Mouse (Mus musculus) hindbrain, embryonic 14.5 days (tissue): ENCODE measurements at regions not wholly inside any gene's neighbourhood (a gene's known extent, or its start where the extent isn't known, plus 50 kb on each side); places are given as distances from the start of the nearest gene placed in this dataset.
A peak's percentile ranks its signal among the peaks of the same experiment; 100 is the strongest.

Experiments used
- ATAC-seq: fragments of 200-750 bp; cut with Nextera tagmentation; 2 replicates; pipeline ENCODE4 v1.8.0; 2017; ENCODE audit warnings: moderate number of reproducible peaks, mild to moderate bottlenecking, moderate TSS enrichment, moderate library complexity; ENCODE audit not compliant: low FRiP score
- DNase-seq: peaks from one replicate; pipeline ENCODE4 v3.0.0-alpha.2; 2015; ENCODE audit warnings: low spot score
- H3K27ac ChIP-seq: fragments of 300-500 bp; sonication (generic); 2 replicates; pipeline ENCODE4 v1.5.1; 2014; ENCODE audit warnings: mild to moderate bottlenecking, moderate library complexity
- H3K27me3 ChIP-seq: fragments of 300-500 bp; sonication (generic); 2 replicates; pipeline ENCODE4 v1.6.1; 2014; ENCODE audit warnings: mild to moderate bottlenecking, low read length, mixed read lengths; ENCODE audit not compliant: control insufficient read depth, insufficient read depth
- H3K36me3 ChIP-seq: fragments of 300-500 bp; sonication (generic); replicated peaks from 2 replicates; pipeline ENCODE4 v1.6.1; 2014; ENCODE audit not compliant: control insufficient read depth, insufficient read depth
- H3K4me1 ChIP-seq: fragments of 300-500 bp; sonication (generic); replicated peaks from 2 replicates; pipeline ENCODE4 v1.6.1; 2014; ENCODE audit warnings: antibody characterized with exemption, low read length, mixed read lengths; ENCODE audit not compliant: control insufficient read depth, insufficient read depth
- H3K4me2 ChIP-seq: fragments of 300-500 bp; sonication (generic); replicated peaks from 2 replicates; pipeline ENCODE4 v1.6.1; 2014; ENCODE audit warnings: mild to moderate bottlenecking, moderate library complexity
- H3K4me3 ChIP-seq: fragments of 300-500 bp; sonication (generic); replicated peaks from 2 replicates; pipeline ENCODE4 v1.5.1; 2014; ENCODE audit warnings: mild to moderate bottlenecking, low read length
- H3K9ac ChIP-seq: fragments of 300-500 bp; sonication (generic); 2 replicates; pipeline ENCODE4 v1.6.1; 2014
- H3K9me3 ChIP-seq: fragments of 300-500 bp; sonication (generic); 2 replicates; pipeline ENCODE4 v1.6.1; 2016; ENCODE audit warnings: low read length; ENCODE audit not compliant: control insufficient read depth
- WGBS: fragments of 180-500 bp; shearing (Covaris S2); extraction: QIAGEN DNeasy Blood & Tissue Kit; methylation state at CpG from one replicate; pipeline ENCODE4 v1.1.7; 2014; 5-methylcytosine and 5-hydroxymethylcytosine counted together

- Histone ChIP-seq H3K9ac (no peak overlapping the region), H3K27ac (no peak overlapping the region), H3K9me3 (no peaks in the 10 kb centered on the region), H3K27me3 (no peaks in the 10 kb centered on the region), H3K4me2 (no peak overlapping the region), H3K4me3 (no peak overlapping the region), H3K36me3 (no peaks in the 10 kb centered on the region), H3K4me1 (no peaks in the 10 kb centered on the region)
- ATAC-seq: peak; percentile 71; the same call in 1 of the 2 replicates
- DNase-seq: peak; percentile 45
- WGBS: 25% methylated on average over 3 of the region's 3 CpGs
Measured at GRCm38 (mm10) chr8:30532862-30533500, 2895.5 kb upstream of the 5930422O12Rik start.

GRCm38 (mm10) chr8:30533501-30533870 lies 2895.0 kb upstream of the 5930422O12Rik start:
- Histone ChIP-seq H3K27me3 (no peaks in the 10 kb centered on the region), H3K9ac (no peak overlapping the region), H3K4me3 (no peak overlapping the region), H3K36me3 (no peaks in the 10 kb centered on the region), H3K9me3 (no peaks in the 10 kb centered on the region), H3K4me1 (no peaks in the 10 kb centered on the region), H3K4me2 (no peak overlapping the region), H3K27ac (no peak overlapping the region)
- DNase-seq: no peak
- 47% methylated on average over 3 of the region's 3 CpGs for WGBS
- peak; percentile 82 for ATAC-seq

- Histone ChIP-seq H3K4me1 (no peaks in the 10 kb centered on the region), H3K27ac (no peak overlapping the region), H3K36me3 (no peaks in the 10 kb centered on the region), H3K4me3 (no peak overlapping the region), H3K9ac (no peak overlapping the region), H3K4me2 (no peak overlapping the region), H3K27me3 (no peaks in the 10 kb centered on the region), H3K9me3 (no peaks in the 10 kb centered on the region)
- ATAC-seq (no peak), DNase-seq (no peak)
- WGBS: 52% methylated on average over 3 of the region's 3 CpGs
Measured at GRCm38 (mm10) chr8:30535450-30535849, 2893.1 kb upstream of the 5930422O12Rik start.

- Histone ChIP-seq H3K36me3 (no peaks in the 10 kb centered on the region), H3K9ac (no peak overlapping the region), H3K27ac (no peak overlapping the region), H3K27me3 (no peaks in the 10 kb centered on the region), H3K4me3 (no peak overlapping the region), H3K4me2 (no peak overlapping the region), H3K9me3 (no peaks in the 10 kb centered on the region), H3K4me1 (no peaks in the 10 kb centered on the region)
- 86% methylated on average over 1 of the region's 1 CpGs for WGBS
- ATAC-seq (no peak), DNase-seq (no peak)
Measured at GRCm38 (mm10) chr8:30542196-30542595, 2886.3 kb upstream of the 5930422O12Rik start.

GRCm38 (mm10) chr8:30547820-30548219 lies 2880.7 kb upstream of the 5930422O12Rik start:
- Histone ChIP-seq H3K27me3 (no peaks in the 10 kb centered on the region), H3K9me3 (no peaks in the 10 kb centered on the region), H3K4me2 (no peak overlapping the region), H3K36me3 (no peaks in the 10 kb centered on the region), H3K4me1 (no peaks in the 10 kb centered on the region), H3K27ac (no peak overlapping the region), H3K4me3 (no peak overlapping the region), H3K9ac (no peak overlapping the region)
- 6% methylated on average over 2 of the region's 2 CpGs for WGBS
- ATAC-seq (peak; percentile 48; the same call in 1 of the 2 replicates), DNase-seq (peak; percentile 55)

- Histone ChIP-seq H3K36me3 (no peaks in the 10 kb centered on the region), H3K4me1 (no peaks in the 10 kb centered on the region), H3K9ac (no peak overlapping the region), H3K27ac (no peak overlapping the region), H3K9me3 (no peaks in the 10 kb centered on the region), H3K4me2 (no peak overlapping the region), H3K27me3 (no peaks in the 10 kb centered on the region), H3K4me3 (no peak overlapping the region)
- DNase-seq: no peak
- 77% methylated on average over 1 of the region's 1 CpGs for WGBS
- ATAC-seq: no peak
Measured at GRCm38 (mm10) chr8:30551051-30551450, 2877.5 kb upstream of the 5930422O12Rik start.

GRCm38 (mm10) chr8:30557429-30557828 lies 2871.1 kb upstream of the 5930422O12Rik start:
- no peaks in the 10 kb centered on the region for H3K36me3 ChIP-seq
- no peaks in the 10 kb centered on the region for H3K4me1 ChIP-seq
- H3K4me3 ChIP-seq: no peak overlapping the region
- DNase-seq (no peak), ATAC-seq (no peak)
- H3K9me3 ChIP-seq: no peaks in the 10 kb centered on the region
- no peak overlapping the region for H3K9ac ChIP-seq
- H3K27ac ChIP-seq: no peak overlapping the region
- H3K4me2 ChIP-seq: no peak overlapping the region
- no peaks in the 10 kb centered on the region for H3K27me3 ChIP-seq

GRCm38 (mm10) chr8:30561323-30562207 lies 2866.9 kb upstream of the 5930422O12Rik start:
- no peak overlapping the region for H3K9ac ChIP-seq
- 79% methylated on average over 8 of the region's 8 CpGs for WGBS
- no peak for ATAC-seq
- no peak overlapping the region for H3K4me2 ChIP-seq
- H3K27me3 ChIP-seq: no peaks in the 10 kb centered on the region
- H3K36me3 ChIP-seq: no peaks in the 10 kb centered on the region
- H3K4me3 ChIP-seq: no peak overlapping the region
- no peak overlapping the region for H3K27ac ChIP-seq
- DNase-seq: no peak
- H3K4me1 ChIP-seq: no peaks in the 10 kb centered on the region
- H3K9me3 ChIP-seq: no peaks in the 10 kb centered on the region

GRCm38 (mm10) chr8:30569799-30570198 lies 2858.7 kb upstream of the 5930422O12Rik start:
- WGBS: 74% methylated on average over 3 of the region's 3 CpGs
- H3K27me3 ChIP-seq: no peaks in the 10 kb centered on the region
- H3K4me3 ChIP-seq: no peak overlapping the region
- H3K9me3 ChIP-seq: no peaks in the 10 kb centered on the region
- DNase-seq (no peak), ATAC-seq (no peak)
- no peak overlapping the region for H3K4me2 ChIP-seq
- no peak overlapping the region for H3K9ac ChIP-seq
- no peaks in the 10 kb centered on the region for H3K4me1 ChIP-seq
- no peak overlapping the region for H3K27ac ChIP-seq
- no peaks in the 10 kb centered on the region for H3K36me3 ChIP-seq
